Mouse (Mus musculus) embryonic facial prominence, embryonic 13.5 days (tissue): ENCODE data around the gene Mief1. TPM values are rescaled to one million over a fixed set of nuclear protein-coding genes. Genes with fewer than 3 reads are reported as not detected.
A peak's percentile ranks its signal among the peaks of the same experiment; 100 is the strongest.

Source experiments
- ATAC-seq: fragments of 200-750 bp; cut with Nextera tagmentation; 2 replicates; pipeline ENCODE4 v1.8.0; 2017; ENCODE audit warnings: low read depth; ENCODE audit not compliant: insufficient number of reproducible peaks, insufficient read depth, low FRiP score, low TSS enrichment
- H3K27ac ChIP-seq: fragments of 300-500 bp; sonication (generic); 2 replicates; pipeline ENCODE4 v1.5.1; 2015; ENCODE audit warnings: moderate library complexity, mild to moderate bottlenecking, inconsistent platforms
- H3K27me3 ChIP-seq: fragments of 300-500 bp; sonication (generic); 2 replicates; pipeline ENCODE4 v1.6.1; 2015; ENCODE audit warnings: mild to moderate bottlenecking, inconsistent platforms
- H3K36me3 ChIP-seq: fragments of 300-500 bp; sonication (generic); 2 replicates; pipeline ENCODE4 v1.6.1; 2015; ENCODE audit warnings: mild to moderate bottlenecking, inconsistent platforms
- H3K4me1 ChIP-seq: fragments of 300-500 bp; sonication (generic); 2 replicates; pipeline ENCODE4 v1.6.1; 2015; ENCODE audit warnings: inconsistent platforms
- H3K4me2 ChIP-seq: fragments of 300-500 bp; sonication (generic); 2 replicates; pipeline ENCODE4 v1.6.1; 2015; ENCODE audit warnings: moderate library complexity, mild to moderate bottlenecking, inconsistent platforms
- H3K4me3 ChIP-seq: fragments of 300-500 bp; sonication (generic); 2 replicates; pipeline ENCODE4 v1.5.1; 2015; ENCODE audit warnings: mild to moderate bottlenecking, inconsistent platforms
- H3K9ac ChIP-seq: fragments of 300-500 bp; sonication (generic); 2 replicates; pipeline ENCODE4 v1.6.1; 2015; ENCODE audit warnings: mild to moderate bottlenecking, inconsistent platforms
- H3K9me3 ChIP-seq: fragments of 300-500 bp; sonication (generic); 2 replicates; pipeline ENCODE4 v1.6.1; 2016; ENCODE audit warnings: inconsistent platforms
- WGBS: fragments of 180-500 bp; shearing (Covaris S2); methylation state at CpG from one replicate; pipeline ENCODE4 v1.1.7; 2015; ENCODE audit warnings: mixed read lengths; 5-methylcytosine and 5-hydroxymethylcytosine counted together
- polyA plus RNA-seq: library from polyadenylated mRNA; unstranded; fragments of >200 nt; fragmentation: Nextera tagmentation; extraction: Ambion mirVana; gene quantifications from 2 replicates; pipeline ENCODE4 v1.2.1, GENCODE M21; 2015

Gene Mief1
- polyA plus RNA-seq, 1 experiment from 2014 or later, result 31.5 TPM

DNA sequence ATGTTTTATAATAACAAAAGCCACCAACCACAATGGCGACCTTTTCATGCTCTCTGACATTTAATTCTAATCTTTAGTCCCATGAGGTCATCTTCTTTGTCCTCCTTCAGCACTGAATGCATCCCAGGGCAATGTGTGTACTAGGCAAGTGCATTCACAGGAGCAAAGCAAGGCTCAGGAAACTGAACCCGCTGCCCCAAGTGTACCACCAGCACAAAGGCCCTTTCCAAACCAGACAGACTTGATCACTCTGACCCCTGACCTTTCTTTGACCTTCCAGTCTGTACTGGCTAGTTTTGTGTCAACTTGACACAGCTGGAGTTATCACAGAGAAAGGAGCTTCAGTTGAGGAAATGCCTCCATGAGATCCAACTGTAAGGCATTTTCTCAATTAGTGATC is 1.5 kb upstream of the Mief1 start:
- no peak for ATAC-seq
- Histone ChIP-seq H3K36me3 (peaks cover 21% of the 10 kb centered on the region), H3K9ac (no peak overlapping the region), H3K27me3 (no peaks in the 10 kb centered on the region), H3K27ac (no peak overlapping the region), H3K9me3 (no peaks in the 10 kb centered on the region), H3K4me3 (no peak overlapping the region), H3K4me2 (no peak overlapping the region), H3K4me1 (peaks cover 18% of the 10 kb centered on the region)
- 47% methylated on average over 2 of the region's 2 CpGs for WGBS

DNA sequence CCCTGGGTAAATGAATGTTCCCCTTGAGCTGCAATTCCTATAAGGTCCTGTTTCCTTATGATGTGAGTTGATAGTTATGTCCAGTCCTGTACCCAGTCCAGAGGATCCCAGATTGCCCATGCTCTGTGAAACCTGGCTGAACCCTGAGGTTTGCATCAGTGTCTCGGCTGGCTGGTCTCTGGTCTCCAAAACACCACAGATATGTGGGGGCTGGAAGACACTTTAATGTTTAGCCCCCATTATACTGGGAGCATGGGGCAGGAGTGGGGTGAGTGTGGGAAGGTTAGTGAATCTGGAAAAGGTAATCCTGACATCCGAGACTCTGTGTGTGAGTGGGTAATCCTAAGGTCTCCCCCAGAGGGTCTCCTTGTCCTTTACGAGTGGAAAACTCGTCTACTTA is 765 bp upstream of the Mief1 start:
- no peaks in the 10 kb centered on the region for H3K27me3 ChIP-seq
- H3K27ac ChIP-seq, result peak overlapping the region; percentile 85
- peak overlapping the region; percentile 93; the same call in 1 of the 2 replicates for H3K4me3 ChIP-seq
- H3K36me3 ChIP-seq, result peaks cover 26% of the 10 kb centered on the region
- H3K9ac ChIP-seq, result no peak overlapping the region
- peak overlapping the region; percentile 76; the same call in 1 of the 2 replicates for H3K4me2 ChIP-seq
- no peaks in the 10 kb centered on the region for H3K9me3 ChIP-seq
- peaks cover 18% of the 10 kb centered on the region for H3K4me1 ChIP-seq
- whole genome bisulfite sequencing, result 49% methylated on average over 4 of the region's 4 CpGs
- ATAC-seq, result no peak

DNA sequence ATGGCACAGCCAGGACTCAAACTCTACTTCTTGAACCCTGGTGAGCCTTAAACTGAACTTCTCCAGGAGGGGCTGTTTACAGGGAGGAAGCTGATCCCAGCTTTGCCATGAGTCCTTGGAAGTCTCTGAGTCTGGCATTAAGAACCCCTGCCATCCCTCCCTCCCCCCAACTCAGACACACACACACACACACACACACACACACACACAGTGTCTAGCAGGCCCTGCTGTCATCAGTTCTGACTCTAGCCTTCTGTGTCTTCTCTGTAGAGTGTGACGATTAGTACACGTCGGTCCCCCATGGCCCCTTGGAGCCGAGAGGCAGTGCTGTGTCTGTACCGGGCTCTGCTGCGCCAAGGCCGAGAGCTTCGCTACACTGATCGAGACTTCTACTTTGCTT is 1.7 kb downstream of the Mief1 start, which contains the start of gene AC140267.1:
Gene AC140267.1 (plus strand): TSS at position 301 of the 400 bp plus-strand sequence.
- no peaks in the 10 kb centered on the region for H3K9me3 ChIP-seq
- ATAC-seq, result no peak
- no peaks in the 10 kb centered on the region for H3K27me3 ChIP-seq
- peaks cover 43% of the 10 kb centered on the region for H3K36me3 ChIP-seq
- H3K27ac ChIP-seq, result no peak within 1 kb of the TSS
- peak within 1 kb of the TSS; percentile 93 for H3K4me3 ChIP-seq
- H3K9ac ChIP-seq, result peak within 1 kb of the TSS; percentile 85
- peak within 1 kb of the TSS; percentile 76 for H3K4me2 ChIP-seq
- peaks cover 18% of the 10 kb centered on the region for H3K4me1 ChIP-seq
- WGBS, result 94% methylated on average over 9 of the region's 9 CpGs

DNA sequence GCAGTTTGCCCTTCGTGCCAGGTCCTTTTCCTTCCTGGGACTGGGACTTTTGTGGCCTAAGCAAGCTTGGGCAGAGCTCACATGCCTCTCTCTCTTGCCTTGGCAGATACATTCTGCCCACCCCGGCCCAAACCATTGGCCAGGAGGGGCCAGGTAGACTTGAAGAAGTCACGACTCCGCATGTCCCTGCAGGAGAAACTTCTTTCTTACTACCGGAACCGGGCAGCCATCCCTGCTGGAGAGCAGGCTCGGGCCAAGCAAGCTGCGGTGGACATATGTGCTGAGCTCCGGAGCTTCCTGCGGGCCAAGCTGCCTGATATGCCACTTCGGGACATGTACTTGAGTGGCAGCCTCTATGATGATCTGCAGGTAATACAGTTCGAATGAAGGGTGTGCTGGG is 14.3 kb downstream of the Mief1 start:
- Histone ChIP-seq H3K4me1 (peaks cover 9% of the 10 kb centered on the region; the same call in 1 of the 2 replicates), H3K36me3 (peaks cover 81% of the 10 kb centered on the region), H3K4me2 (no peak overlapping the region), H3K9ac (no peak overlapping the region), H3K27me3 (no peaks in the 10 kb centered on the region), H3K4me3 (no peak overlapping the region), H3K27ac (no peak overlapping the region), H3K9me3 (no peaks in the 10 kb centered on the region)
- no peak for ATAC-seq
- WGBS, result 95% methylated on average over 12 of the region's 12 CpGs

DNA sequence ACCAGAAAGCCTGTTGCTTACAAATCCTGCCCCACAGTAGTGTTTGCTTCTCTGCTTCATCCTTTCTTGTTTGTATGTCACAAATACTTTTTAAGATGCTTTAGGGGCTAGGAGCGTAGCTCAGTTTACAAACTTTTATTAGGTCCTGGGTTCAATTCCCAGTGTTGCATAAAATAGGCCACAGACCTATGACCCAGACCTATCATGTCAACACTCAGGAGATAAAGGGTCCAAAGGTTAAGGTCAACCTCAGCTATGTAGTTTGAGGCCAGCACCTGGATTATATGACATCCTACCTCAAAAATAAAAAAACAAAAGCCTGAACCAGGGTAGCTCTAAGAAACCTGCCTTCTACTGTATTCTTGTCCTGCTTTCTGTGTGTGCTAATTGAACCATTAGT is 14.8 kb downstream of the Mief1 start:
- H3K27ac ChIP-seq, result no peak overlapping the region

DNA sequence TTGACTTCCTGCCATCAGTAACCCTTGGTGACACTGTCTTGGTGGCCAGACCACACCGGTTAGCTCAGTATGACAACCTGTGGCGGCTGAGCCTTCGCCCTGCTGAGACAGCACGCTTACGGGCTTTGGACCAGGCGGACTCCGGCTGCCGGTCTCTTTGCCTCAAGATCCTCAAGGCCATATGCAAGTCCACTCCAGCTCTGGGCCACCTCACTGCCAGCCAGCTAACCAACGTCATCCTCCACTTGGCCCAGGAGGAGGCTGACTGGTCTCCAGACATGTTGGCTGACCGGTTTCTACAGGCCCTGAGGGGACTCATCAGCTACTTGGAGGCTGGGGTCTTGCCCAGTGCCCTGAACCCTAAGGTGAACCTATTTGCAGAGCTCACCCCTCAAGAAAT is 15.9 kb downstream of the Mief1 start:
- Histone ChIP-seq H3K9me3 (no peaks in the 10 kb centered on the region), H3K4me2 (no peak overlapping the region), H3K36me3 (peaks cover 67% of the 10 kb centered on the region), H3K9ac (no peak overlapping the region), H3K27me3 (no peaks in the 10 kb centered on the region), H3K27ac (no peak overlapping the region), H3K4me1 (peaks cover 22% of the 10 kb centered on the region), H3K4me3 (no peak overlapping the region)
- ATAC-seq, result no peak
- 92% methylated on average over 10 of the region's 10 CpGs for WGBS

More for the DNA sequence above, 14.8 kb downstream of the Mief1 start:
- Histone ChIP-seq H3K4me1 (peaks cover 14% of the 10 kb centered on the region), H3K27me3 (no peaks in the 10 kb centered on the region), H3K4me2 (no peak overlapping the region), H3K4me3 (no peak overlapping the region), H3K36me3 (peaks cover 78% of the 10 kb centered on the region), H3K9ac (no peak overlapping the region), H3K9me3 (no peaks in the 10 kb centered on the region)
- no peak for ATAC-seq
- 98% methylated on average over 1 of the region's 1 CpGs for WGBS

DNA sequence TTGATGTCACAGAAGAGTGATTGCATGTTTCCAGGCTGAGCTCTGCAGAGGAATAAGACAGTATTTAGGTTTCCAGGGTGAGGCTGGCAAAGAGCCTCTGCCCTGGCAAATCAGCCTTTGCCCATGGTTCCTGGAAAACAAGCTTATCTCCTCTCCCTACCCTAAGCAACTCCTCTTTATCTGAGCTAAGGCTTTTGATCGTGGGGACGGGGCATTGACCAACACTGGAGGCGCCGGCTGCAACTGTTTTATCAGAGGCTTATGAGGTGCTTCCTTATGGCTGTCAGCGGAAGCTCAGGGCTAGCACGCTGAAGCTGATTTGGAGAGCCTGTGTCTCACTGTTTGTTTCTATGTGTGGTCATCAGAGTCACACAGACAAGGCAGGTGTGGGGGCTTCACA is 16.8 kb downstream of the Mief1 start:
- H3K27me3 ChIP-seq, result no peaks in the 10 kb centered on the region
- H3K27ac ChIP-seq, result no peak overlapping the region
- H3K36me3 ChIP-seq, result peaks cover 62% of the 10 kb centered on the region
- no peaks in the 10 kb centered on the region for H3K9me3 ChIP-seq
- H3K4me1 ChIP-seq, result peaks cover 22% of the 10 kb centered on the region
- H3K9ac ChIP-seq, result peak overlapping the region; percentile 8; the same call in 1 of the 2 replicates
- no peak for ATAC-seq
- no peak overlapping the region for H3K4me3 ChIP-seq
- WGBS, result 94% methylated on average over 6 of the region's 6 CpGs
- no peak overlapping the region for H3K4me2 ChIP-seq

DNA sequence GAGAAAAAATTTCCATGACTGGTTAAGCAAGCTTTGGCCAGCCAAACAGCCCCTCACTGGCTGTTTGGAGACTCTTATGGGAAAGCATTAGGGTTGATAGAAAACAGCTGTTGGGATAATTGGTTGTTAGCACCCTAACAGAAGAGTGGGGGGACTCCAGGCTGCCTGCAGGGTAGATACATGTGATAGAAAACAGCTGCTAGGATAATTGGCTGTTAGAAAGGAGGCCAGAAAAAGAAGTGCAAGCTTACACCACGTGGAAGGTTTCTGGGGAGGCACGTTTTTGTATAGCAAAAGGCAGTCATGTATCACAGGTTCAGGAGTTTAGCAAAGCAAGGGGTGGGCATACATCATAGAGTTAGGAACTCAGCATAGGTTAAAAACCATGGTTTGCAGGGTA is 19.7 kb downstream of the Mief1 start:
- Histone ChIP-seq H3K27me3 (no peaks in the 10 kb centered on the region), H3K27ac (peak overlapping the region; percentile 98), H3K9me3 (no peaks in the 10 kb centered on the region), H3K36me3 (peaks cover 58% of the 10 kb centered on the region), H3K4me2 (peak overlapping the region; percentile 95; the same call in 1 of the 2 replicates), H3K4me3 (no peak overlapping the region), H3K4me1 (peaks cover 45% of the 10 kb centered on the region), H3K9ac (peak overlapping the region; percentile 100; the same call in 1 of the 2 replicates)
- 14% methylated on average over 2 of the region's 2 CpGs for WGBS
- no peak for ATAC-seq

DNA sequence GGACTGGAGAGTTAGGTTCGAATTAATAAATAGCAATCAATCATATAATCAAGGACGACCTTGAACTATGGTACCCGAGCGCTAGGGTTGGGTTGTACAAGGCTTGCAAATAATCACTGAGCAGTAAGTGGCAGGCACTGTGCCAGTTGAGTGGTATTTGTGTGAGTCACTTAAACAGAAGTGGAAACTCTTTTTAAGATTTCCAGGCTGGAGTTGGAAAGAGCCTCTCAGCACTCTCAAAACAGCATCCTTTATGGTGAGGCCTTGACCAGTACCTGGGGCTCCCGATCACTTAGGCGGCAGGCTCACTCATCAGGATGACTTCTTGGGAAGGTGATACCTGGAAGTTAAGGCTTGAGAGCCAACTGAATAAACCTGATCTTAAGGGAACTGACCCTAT is 20.4 kb downstream of the Mief1 start:
- H3K9ac ChIP-seq, result peak overlapping the region; percentile 100
- 48% methylated on average over 6 of the region's 6 CpGs for WGBS
- no peaks in the 10 kb centered on the region for H3K9me3 ChIP-seq
- no peak for ATAC-seq
- peak overlapping the region; percentile 95 for H3K4me2 ChIP-seq
- peak overlapping the region; percentile 98 for H3K27ac ChIP-seq
- peak overlapping the region; percentile 100 for H3K4me3 ChIP-seq
- H3K4me1 ChIP-seq, result peaks cover 47% of the 10 kb centered on the region
- peaks cover 54% of the 10 kb centered on the region for H3K36me3 ChIP-seq
- H3K27me3 ChIP-seq, result no peaks in the 10 kb centered on the region

DNA sequence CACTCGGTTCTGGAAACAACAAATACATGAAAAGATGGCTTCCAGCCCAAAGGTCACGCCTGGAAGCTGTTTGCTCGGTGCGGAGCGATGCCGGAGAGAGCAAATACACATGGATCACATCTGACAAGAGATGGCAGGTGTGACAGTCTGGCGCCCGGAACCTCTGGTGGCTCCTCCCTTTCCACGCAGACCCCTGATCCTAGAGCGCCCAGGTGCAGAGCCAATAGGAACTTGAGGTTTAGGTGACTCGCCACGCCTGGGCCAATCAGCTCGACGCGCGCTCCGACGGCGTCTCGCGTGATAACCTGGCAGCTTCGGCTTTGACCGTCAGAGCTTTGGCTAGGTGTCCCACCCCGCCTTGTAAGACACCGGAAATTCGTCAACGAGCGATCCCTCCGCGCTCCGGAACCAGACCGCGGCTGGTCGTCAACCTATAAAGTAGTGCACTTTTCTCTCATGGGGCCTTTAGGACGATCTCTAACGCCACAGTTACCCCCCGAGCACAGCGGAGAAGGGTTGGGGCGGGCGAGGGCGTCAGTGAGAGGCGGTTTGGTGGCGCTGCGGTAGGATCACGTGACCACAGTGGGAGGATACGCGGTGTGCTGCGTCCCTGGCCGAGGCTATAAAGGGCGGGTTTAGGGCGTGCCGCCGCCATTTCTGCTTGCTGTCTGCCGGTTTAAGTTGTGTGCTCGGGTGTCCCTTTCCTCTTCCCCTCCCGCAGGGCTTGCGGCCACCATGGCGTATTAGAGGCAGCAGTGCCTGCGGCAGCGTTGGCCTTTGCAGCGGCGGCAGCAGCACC is 21.2 kb downstream of the Mief1 start, which contains the start of gene Atf4:
Gene Atf4 (plus strand): TSS at position 338 of the 799 bp plus-strand sequence.
- peak within 1 kb of the TSS; percentile 98 for H3K27ac ChIP-seq
- peak; percentile 94 for ATAC-seq
- H3K4me3 ChIP-seq, result peak within 1 kb of the TSS; percentile 100
- H3K27me3 ChIP-seq, result no peaks in the 10 kb centered on the region
- peaks cover 47% of the 10 kb centered on the region for H3K4me1 ChIP-seq
- H3K36me3 ChIP-seq, result peaks cover 54% of the 10 kb centered on the region
- H3K4me2 ChIP-seq, result peak within 1 kb of the TSS; percentile 95
- H3K9ac ChIP-seq, result peak within 1 kb of the TSS; percentile 100
- WGBS, result under 1% methylated on average over 62 of the region's 62 CpGs
- no peaks in the 10 kb centered on the region for H3K9me3 ChIP-seq

DNA sequence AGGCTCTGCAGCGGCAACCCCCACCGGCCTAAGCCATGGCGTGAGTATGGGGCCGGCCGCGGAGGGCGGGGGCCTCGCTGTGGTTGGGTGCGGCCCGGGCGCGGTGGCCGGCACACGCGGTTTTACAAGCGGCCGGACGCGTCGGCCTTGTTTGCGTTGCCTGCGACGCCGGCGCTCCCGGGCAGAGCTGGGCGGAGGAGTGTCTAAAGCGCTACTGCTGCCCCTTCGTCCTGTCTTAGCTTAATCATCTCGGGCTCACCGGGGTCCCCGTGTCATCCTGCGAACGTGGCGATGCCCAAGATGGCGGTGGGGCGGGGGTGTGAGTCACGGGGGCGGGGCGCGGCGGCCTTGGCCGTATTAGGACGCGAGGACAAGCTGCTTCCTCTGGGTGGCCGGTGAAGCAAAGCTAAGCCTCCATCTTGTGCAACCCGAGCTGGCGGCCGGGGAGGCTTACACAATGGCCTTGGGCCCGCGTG is 21.9 kb downstream of the Mief1 start:
- Histone ChIP-seq H3K4me1 (peaks cover 47% of the 10 kb centered on the region), H3K4me3 (peak overlapping the region; percentile 100), H3K4me2 (peak overlapping the region; percentile 95), H3K9me3 (no peaks in the 10 kb centered on the region), H3K27me3 (no peaks in the 10 kb centered on the region), H3K27ac (peak overlapping the region; percentile 98), H3K9ac (peak overlapping the region; percentile 100), H3K36me3 (peaks cover 55% of the 10 kb centered on the region)
- WGBS, result 0% methylated on average over 51 of the region's 51 CpGs
- peak; percentile 8; the same call in 1 of the 2 replicates for ATAC-seq

DNA sequence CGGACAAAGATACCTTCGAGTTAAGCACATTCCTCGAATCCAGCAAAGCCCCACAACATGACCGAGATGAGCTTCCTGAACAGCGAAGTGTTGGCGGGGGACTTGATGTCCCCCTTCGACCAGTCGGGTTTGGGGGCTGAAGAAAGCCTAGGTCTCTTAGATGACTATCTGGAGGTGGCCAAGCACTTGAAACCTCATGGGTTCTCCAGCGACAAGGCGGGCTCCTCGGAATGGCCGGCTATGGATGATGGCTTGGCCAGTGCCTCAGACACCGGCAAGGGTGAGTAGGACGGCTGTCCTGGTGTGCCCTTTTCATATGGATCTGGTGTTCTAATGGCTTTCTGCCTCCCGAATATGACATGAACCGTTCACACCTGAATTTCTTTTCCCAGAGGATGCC is 22.4 kb downstream of the Mief1 start:
- no peaks in the 10 kb centered on the region for H3K9me3 ChIP-seq
- H3K4me2 ChIP-seq, result peak overlapping the region; percentile 95
- peak overlapping the region; percentile 100 for H3K4me3 ChIP-seq
- H3K27me3 ChIP-seq, result no peaks in the 10 kb centered on the region
- H3K4me1 ChIP-seq, result peaks cover 45% of the 10 kb centered on the region
- no peak for ATAC-seq
- H3K27ac ChIP-seq, result peak overlapping the region; percentile 98
- H3K36me3 ChIP-seq, result peaks cover 52% of the 10 kb centered on the region
- peak overlapping the region; percentile 100 for H3K9ac ChIP-seq
- 6% methylated on average over 16 of the region's 16 CpGs for WGBS
